Mouse (Mus musculus): Measurements from ENCODE around the gene Arid1b. TPM values are rescaled to one million over a fixed set of nuclear protein-coding genes. Genes with fewer than 3 reads are reported as not detected.

Gene Arid1b
- total RNA-seq, 2 experiments from 2014 or later: 39.6 to 44.4 TPM

- DNase-seq: no peak
Observed at GRCm38 (mm10) chr17:5190367-5190766, 196.2 kb downstream of the Arid1b start.

- DNase-seq: no peak
Observed at GRCm38 (mm10) chr17:5194157-5194916, 200.2 kb downstream of the Arid1b start.

GRCm38 (mm10) chr17:5195397-5195796, 201.3 kb downstream of the Arid1b start:
- DNase-seq: no peak

- DNase-seq: no peak
Observed at GRCm38 (mm10) chr17:5196005-5196404, 201.9 kb downstream of the Arid1b start.

GRCm38 (mm10) chr17:5196508-5196907, 202.4 kb downstream of the Arid1b start:
- no peak for DNase-seq

GRCm38 (mm10) chr17:5197083-5197482, 203.0 kb downstream of the Arid1b start:
- no peak for DNase-seq

- DNase-seq: no peak
Observed at GRCm38 (mm10) chr17:5197765-5198164, 203.6 kb downstream of the Arid1b start.

- no peak for DNase-seq
Observed at GRCm38 (mm10) chr17:5198252-5198651, 204.1 kb downstream of the Arid1b start.

GRCm38 (mm10) chr17:5198811-5199210, 204.7 kb downstream of the Arid1b start:
- DNase-seq: no peak

GRCm38 (mm10) chr17:5200638-5201037, 206.5 kb downstream of the Arid1b start:
- no peak for DNase-seq

- no peak for DNase-seq
Observed at GRCm38 (mm10) chr17:5201859-5202598, 207.9 kb downstream of the Arid1b start.

GRCm38 (mm10) chr17:5202756-5203155, 208.6 kb downstream of the Arid1b start:
- no peak for DNase-seq

- no peak for DNase-seq
Observed at GRCm38 (mm10) chr17:5203346-5204102, 209.4 kb downstream of the Arid1b start.

GRCm38 (mm10) chr17:5204103-5204665, 210.1 kb downstream of the Arid1b start:
- no peak for DNase-seq

- DNase-seq: no peak
Observed at GRCm38 (mm10) chr17:5205163-5205581, 211.0 kb downstream of the Arid1b start.

- no peak for DNase-seq
Observed at GRCm38 (mm10) chr17:5206731-5207130, 212.6 kb downstream of the Arid1b start.

GRCm38 (mm10) chr17:5207881-5208280, 213.7 kb downstream of the Arid1b start:
- no peak for DNase-seq

- no peak for DNase-seq
Observed at GRCm38 (mm10) chr17:5208362-5208761, 214.2 kb downstream of the Arid1b start.

GRCm38 (mm10) chr17:5209076-5209475, 214.9 kb downstream of the Arid1b start:
- DNase-seq: no peak

- no peak for DNase-seq
Observed at GRCm38 (mm10) chr17:5210101-5210727, 216.1 kb downstream of the Arid1b start.

- DNase-seq: no peak
Observed at GRCm38 (mm10) chr17:5210891-5211290, 216.8 kb downstream of the Arid1b start.

GRCm38 (mm10) chr17:5212166-5212565, 218.0 kb downstream of the Arid1b start:
- peak; percentile 49 for DNase-seq
